Mouse (Mus musculus) mouse trophoblast stem cell (cell line): ENCODE results near the gene Hist2h2ab.
"Not testable (repeated sequence)": the region's sequence is repeated elsewhere in the genome, so short reads cannot be mapped to it uniquely, and the experiment has no call there.

Experiments used
- in situ Hi-C, 2 experiments: fragments of 300-500 bp; cut with MseI, MboI; formaldehyde crosslinking; loops; 2 replicates in 1 of 2; 3 replicates in 1 of 2; pipeline ENCODE4 v1.15.1; 2025

Gene Hist2h2ab

DNA sequence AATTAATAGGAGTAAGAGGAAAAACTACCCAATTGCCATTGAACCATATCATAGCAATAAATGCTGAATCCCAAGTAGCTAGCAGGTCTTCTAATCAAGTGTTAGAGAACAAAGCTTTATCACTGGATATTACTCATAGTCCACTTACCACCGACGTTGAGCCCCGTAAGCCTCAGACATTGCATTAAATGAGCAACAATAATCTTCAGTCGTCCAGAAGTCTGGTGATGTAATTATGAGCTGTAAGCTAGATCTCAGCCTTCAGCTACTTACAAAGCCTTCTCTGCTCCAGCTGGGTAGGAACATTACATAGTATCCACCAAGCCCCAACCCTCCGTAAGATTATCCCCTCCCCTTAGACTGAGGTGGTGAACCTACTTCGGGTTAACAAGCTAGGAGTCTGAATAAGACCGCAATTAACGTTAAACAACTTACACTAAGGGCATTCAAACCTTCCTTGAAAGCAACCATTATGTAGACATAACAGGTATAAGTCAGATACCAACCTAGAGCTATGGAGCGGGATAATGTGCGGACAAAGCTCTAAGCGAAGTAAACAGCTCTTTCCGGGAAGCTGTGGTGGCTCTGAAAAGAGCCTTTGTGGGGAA is 18.3 kb downstream of the Hist2h2ab start:
- in situ Hi-C loops = no loop called here

- in situ Hi-C loops = not testable (repeated sequence)
These were observed 19.5 kb downstream of the Hist2h2ab start, which contains the start of gene Hist2h3c2 for GRCm38 (mm10) chr3:96238954-96239793. Gene Hist2h3c2 (minus strand): TSS chr3:96239127.

GRCm38 (mm10) chr3:96239949-96240798 is 20.5 kb downstream of the Hist2h2ab start, which contains the start of gene Hist2h2aa2:
Gene Hist2h2aa2 (minus strand): TSS chr3:96240276.
- in situ Hi-C loops = not testable (repeated sequence)

DNA sequence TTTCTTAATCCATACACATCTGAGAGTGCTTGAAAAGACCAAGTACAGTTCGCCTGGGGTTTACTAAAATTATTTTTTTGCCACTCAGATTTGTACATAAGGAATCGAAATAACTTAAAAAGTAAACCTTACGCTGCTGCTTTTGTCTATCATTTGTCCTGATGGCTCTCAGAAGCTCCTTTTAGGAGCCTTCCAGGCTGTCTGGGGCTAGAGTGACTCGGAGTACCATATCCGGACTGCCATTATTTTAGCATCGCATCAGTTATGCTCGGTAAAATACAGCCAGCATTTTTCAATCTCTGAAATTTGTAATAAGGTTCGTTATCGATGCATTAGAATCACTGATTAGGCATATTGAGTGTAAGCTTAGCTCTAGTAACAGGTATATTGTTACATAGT is 21.1 kb downstream of the Hist2h2ab start:
- in situ Hi-C loops = no loop called here

GRCm38 (mm10) chr3:96243921-96244572 is 24.4 kb downstream of the Hist2h2ab start:
- in situ Hi-C loops = no loop called here

- in situ Hi-C loops = not testable (repeated sequence)
These were observed 25.6 kb downstream of the Hist2h2ab start, which contains the start of gene Hist2h2aa1 for GRCm38 (mm10) chr3:96245003-96245886. Gene Hist2h2aa1 (plus strand): TSS chr3:96245497.

GRCm38 (mm10) chr3:96246018-96246417 is 26.4 kb downstream of the Hist2h2ab start:
- in situ Hi-C loops = not testable (repeated sequence)

- in situ Hi-C loops = not testable (repeated sequence)
These were observed 26.8 kb downstream of the Hist2h2ab start, which contains the start of gene Hist2h3c1 for GRCm38 (mm10) chr3:96246427-96246856. Gene Hist2h3c1 (plus strand): TSS chr3:96246685.

DNA sequence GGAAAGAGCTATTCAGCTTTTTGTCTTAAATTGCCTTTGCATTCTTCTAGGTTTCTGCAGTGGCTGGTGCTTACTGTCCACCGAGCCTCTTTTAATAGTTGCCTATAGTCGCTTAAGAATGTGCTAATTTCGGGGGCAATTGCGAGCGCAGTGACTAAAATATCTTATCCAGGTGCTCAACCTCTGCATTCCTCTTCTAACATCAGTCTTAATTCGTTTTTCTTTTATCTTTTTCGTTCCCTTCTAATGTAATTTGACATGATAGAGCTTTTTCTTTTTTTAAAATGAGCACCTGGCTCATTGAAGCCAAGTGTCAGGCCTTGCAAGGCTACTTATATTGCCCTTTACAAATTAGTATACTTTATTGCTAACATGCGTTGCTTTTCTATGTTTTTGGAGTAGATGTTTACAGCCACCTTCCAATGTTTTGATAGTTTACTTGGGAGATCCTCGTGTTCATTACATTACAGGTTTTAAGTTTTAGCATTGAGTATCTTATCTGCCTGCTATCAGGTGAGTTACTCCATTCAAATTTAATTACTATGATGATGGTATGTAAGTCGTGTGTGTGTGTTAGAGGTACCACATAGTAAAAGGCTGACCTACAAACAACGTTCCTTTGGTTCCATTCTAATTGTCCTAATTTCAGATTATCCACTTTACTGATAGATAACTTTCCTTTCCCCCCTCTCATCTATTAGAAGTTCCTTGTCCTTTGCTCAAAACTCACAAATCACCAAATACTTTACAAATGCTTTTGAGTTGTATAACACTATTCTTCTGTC is 27.9 kb downstream of the Hist2h2ab start:
- in situ Hi-C loops = no loop called here

GRCm38 (mm10) chr3:96248141-96249033 is 28.7 kb downstream of the Hist2h2ab start:
- in situ Hi-C loops = no loop called here

- in situ Hi-C loops = no loop called here
These were observed 29.3 kb downstream of the Hist2h2ab start for GRCm38 (mm10) chr3:96249034-96249345.

- in situ Hi-C loops = no loop called here
These were observed 31.2 kb downstream of the Hist2h2ab start for GRCm38 (mm10) chr3:96250890-96251289.

GRCm38 (mm10) chr3:96251787-96252186 is 32.1 kb downstream of the Hist2h2ab start:
- in situ Hi-C loops = no loop called here

DNA sequence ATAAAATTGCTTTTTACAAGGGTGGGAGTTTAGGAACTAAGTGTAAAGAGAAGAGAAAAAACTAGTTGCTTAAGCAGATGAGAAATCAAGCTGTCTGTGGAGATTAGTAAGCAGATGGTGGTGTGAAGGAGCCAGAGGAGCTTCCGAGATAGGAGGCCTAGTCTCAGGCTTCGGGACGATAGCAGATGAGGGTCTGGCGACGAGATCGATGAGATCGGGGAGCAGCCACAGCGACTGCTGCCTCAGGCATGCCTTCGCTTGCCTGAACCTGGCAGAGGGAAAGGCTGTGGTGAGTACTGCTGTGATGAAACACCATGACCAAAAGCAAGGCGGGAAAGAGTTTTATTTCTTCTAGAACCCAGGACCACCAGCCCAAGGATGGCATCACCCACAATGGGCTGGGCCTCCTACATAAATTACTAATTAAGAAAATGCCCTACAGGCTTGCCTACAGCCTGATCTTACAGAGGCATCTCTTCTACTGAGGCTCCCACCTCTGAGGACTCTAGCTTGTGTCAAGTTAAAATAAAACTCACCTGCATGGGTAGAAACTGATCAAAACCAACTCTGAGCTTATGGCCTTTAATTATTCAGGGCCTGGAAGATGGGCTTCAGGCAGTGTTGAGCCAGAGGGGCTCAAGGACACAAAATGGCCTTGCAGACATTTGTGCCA is 35.2 kb downstream of the Hist2h2ab start:
- in situ Hi-C loops = no loop called here

DNA sequence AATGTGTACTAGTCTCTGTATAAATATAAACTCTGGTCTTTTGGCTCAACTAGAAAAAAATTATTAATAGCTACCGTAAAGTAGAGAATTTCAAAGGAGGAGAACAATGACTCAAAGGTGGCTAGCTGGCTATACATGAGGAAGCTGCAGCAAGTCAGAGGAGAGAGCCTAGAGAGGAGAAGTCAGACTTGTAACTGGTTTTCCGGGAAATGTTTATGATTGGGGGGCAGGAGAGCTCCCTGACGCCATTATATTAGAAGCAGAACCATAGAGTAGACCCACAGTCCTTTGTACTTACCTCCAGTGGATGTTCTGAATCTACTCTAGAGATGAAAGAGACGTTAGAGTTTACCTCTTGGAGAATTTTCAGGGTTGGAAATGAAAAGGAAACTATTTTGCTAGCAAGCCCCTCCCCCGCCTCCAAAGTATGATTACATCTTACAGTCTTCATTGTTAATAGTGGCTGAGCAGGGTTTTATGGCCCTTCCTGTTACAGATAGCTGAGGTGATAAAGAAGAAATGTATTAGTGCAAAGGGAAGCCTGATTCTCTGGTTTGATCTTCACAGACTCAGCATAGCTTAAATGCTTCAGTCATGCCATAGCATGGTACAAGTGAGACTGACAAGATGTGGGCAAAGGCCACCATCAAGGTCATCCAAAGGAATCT is 36.4 kb downstream of the Hist2h2ab start:
- in situ Hi-C loops = no loop called here

- in situ Hi-C loops = no loop called here
These were observed 37.5 kb downstream of the Hist2h2ab start for GRCm38 (mm10) chr3:96257190-96257589.

DNA sequence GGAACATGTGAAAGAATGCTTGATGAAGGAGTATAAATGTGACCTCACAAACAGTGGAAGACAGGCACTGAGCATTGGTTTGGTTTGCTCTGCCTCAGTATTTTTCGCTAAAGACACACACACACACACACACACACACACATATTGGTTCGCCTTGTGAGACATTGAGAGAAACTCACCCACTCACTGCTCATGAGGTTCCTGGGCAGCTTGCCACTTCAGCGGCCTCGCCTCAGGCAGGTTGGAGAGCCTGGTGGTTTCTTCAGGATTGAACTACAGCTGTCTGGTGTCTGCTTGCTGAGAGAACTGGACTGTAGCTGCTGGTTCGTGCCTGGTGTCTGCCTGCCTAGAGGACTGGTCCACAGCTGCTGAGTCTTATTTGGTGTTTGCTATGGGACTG is 40.6 kb downstream of the Hist2h2ab start:
- in situ Hi-C loops = no loop called here
